Mouse (Mus musculus): ENCODE results near the gene Gm20388.

DNA sequence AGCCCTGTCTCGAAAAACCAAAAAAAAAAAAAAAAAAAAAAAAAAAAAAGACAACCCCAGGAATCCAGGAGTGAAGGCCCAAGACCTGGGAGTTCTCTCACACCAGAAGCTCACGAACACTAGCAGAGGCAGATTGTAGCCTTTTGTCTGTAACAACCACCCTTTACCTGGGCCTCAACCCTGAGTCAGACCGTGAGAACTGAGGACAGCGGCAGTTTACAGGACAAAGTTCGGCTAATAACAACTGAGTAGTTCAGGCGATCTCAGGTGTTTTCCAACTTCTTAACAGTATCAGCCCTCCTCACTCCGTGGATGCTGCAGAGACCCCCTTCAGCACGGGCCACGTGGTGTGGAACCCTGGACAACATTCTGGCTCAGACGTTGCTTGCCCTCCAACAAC is 2676.1 kb downstream of the Gm20388 start:
- no peak for TF ChIP-seq CTCF (IDR thresholded peaks at IDR 0.05; ENCODE audit: borderline replicate concordance, extremely low read depth, insufficient read depth, insufficient read length)
- no peak for TF ChIP-seq POLR2A (IDR thresholded peaks at IDR 0.05; ENCODE audit: borderline replicate concordance, extremely low read depth, insufficient read depth, insufficient read length, poor library complexity, severe bottlenecking)

All from brain, embryonic 14.5 days (tissue).